Mouse (Mus musculus) hindbrain, embryonic 11.5 days (tissue): ENCODE measurements at regions not wholly inside any gene's neighbourhood (a gene's known extent, or its start where the extent isn't known, plus 50 kb on each side); places are given as distances from the start of the nearest gene placed in this dataset.
A peak's percentile ranks its signal among the peaks of the same experiment; 100 is the strongest.
"Not testable (repeated sequence)": the region's sequence is repeated elsewhere in the genome, so short reads cannot be mapped to it uniquely, and the experiment has no call there.

Source experiments
- ATAC-seq: fragments of 200-750 bp; cut with Nextera tagmentation; 2 replicates; pipeline ENCODE4 v1.8.0; 2017; ENCODE audit warnings: mild to moderate bottlenecking, moderate TSS enrichment, moderate library complexity; ENCODE audit not compliant: low FRiP score
- DNase-seq: peaks from one replicate; pipeline ENCODE4 v3.0.0-alpha.2; 2015; ENCODE audit warnings: low spot score
- H3K27ac ChIP-seq: fragments of 300-500 bp; sonication (generic); 2 replicates; pipeline ENCODE4 v1.5.1; 2014; ENCODE audit warnings: mild to moderate bottlenecking, low read depth, low read length
- H3K27me3 ChIP-seq: fragments of 300-500 bp; sonication (generic); 2 replicates; pipeline ENCODE4 v1.6.1; 2014; ENCODE audit warnings: mild to moderate bottlenecking, low read length, moderate library complexity, mixed read lengths; ENCODE audit not compliant: control insufficient read depth, insufficient read depth
- H3K36me3 ChIP-seq: fragments of 300-500 bp; sonication (generic); 2 replicates; pipeline ENCODE4 v1.6.1; 2014; ENCODE audit warnings: mild to moderate bottlenecking, low read length, moderate library complexity, mixed read lengths; ENCODE audit not compliant: control insufficient read depth, insufficient read depth
- H3K4me1 ChIP-seq: fragments of 300-500 bp; sonication (generic); replicated peaks from 2 replicates; pipeline ENCODE4 v1.6.1; 2014; ENCODE audit warnings: low read length, mixed read lengths; ENCODE audit not compliant: control insufficient read depth, insufficient read depth
- H3K4me2 ChIP-seq: fragments of 300-500 bp; sonication (generic); replicated peaks from 2 replicates; pipeline ENCODE4 v1.6.1; 2014; ENCODE audit warnings: mild to moderate bottlenecking, low read depth, low read length
- H3K4me3 ChIP-seq: fragments of 300-500 bp; sonication (generic); 2 replicates; pipeline ENCODE4 v1.5.1; 2014; ENCODE audit warnings: low read depth, low read length
- H3K9ac ChIP-seq: fragments of 300-500 bp; sonication (generic); 2 replicates; pipeline ENCODE4 v1.6.1; 2014; ENCODE audit warnings: low read depth, low read length
- H3K9me3 ChIP-seq: fragments of 300-500 bp; sonication (generic); 2 replicates; pipeline ENCODE4 v1.6.1; 2016; ENCODE audit warnings: low read length; ENCODE audit not compliant: control insufficient read depth
- WGBS: fragments of 180-500 bp; shearing (Covaris S2); extraction: QIAGEN DNeasy Blood & Tissue Kit; methylation state at CpG from one replicate; pipeline ENCODE4 v1.1.7; 2014; 5-methylcytosine and 5-hydroxymethylcytosine counted together

DNA sequence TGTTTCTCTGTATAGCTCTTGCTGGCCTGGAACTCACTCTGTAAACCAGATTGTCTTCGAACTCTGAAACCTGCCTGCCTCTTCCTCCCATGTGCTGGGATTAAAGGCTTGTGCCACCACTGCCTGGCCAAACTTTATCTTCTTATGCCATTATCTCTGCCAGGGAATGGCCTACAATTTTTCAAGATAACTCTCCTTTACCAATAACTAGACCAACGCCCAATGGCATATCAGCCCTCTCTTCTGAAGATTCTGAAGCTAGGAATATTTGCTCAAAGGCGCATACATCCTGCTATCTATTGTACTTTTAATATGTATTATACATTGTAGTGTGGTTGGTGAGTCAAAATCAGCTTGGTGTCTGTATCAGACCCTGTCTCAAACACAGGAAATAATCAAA is 235.4 kb upstream of the Cts3 start:
- WGBS: 98% methylated on average over 3 of the region's 3 CpGs
- not testable (repeated sequence) for H3K4me3 ChIP-seq, H3K4me1 ChIP-seq

DNA sequence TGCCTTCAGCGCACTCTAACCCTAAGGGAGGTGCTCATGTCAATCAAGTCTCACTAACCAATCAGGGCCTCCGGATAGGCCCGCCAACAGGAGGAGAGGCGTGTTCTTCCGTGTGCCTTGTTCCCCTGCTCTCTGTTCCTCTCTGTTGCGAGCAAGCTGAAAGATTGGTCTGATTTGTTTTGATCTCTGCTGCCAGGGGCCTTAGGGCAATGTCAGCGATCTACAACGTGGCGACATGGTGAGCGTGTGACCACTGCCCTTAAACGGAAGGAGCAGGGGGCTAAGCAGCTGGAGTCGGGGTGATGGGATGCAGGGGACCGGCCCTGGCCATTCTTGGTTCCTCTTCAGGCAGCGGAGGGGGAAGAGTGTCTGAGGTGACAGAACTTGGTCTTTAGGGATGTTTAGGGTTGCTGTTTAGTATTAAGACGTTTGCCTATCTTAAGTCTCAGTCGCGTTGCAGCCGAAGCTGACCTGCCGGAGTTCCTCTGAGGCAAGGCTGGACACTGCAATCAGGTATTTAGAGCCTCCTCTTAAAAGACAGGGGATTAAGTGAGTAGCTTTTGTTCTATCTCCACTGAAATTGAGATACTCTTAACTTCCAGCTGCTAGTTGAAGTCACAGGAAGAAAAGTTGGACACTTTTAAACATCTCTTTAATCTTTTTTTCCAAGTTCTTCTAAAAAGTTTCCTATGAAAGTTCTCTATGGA is 234.4 kb upstream of the Cts3 start:
- DNase-seq: peak; percentile 62
- H3K27ac ChIP-seq, H3K36me3 ChIP-seq, H3K27me3 ChIP-seq, H3K9me3 ChIP-seq, H3K4me1 ChIP-seq: not testable (repeated sequence)
- ATAC-seq: peak; percentile 75; the same call in 1 of the 2 replicates
- Histone ChIP-seq H3K9ac (peak overlapping the region; percentile 43; the same call in 1 of the 2 replicates), H3K4me2 (peak overlapping the region; percentile 30; the same call in 1 of the 2 replicates), H3K4me3 (peak overlapping the region; percentile 36)
- 2% methylated on average over 19 of the region's 19 CpGs for WGBS

More for the DNA sequence above, 235.4 kb upstream of the Cts3 start:
- not testable (repeated sequence) for H3K36me3 ChIP-seq, H3K27me3 ChIP-seq, H3K9me3 ChIP-seq, H3K9ac ChIP-seq, H3K27ac ChIP-seq, H3K4me2 ChIP-seq, DNase-seq, ATAC-seq

DNA sequence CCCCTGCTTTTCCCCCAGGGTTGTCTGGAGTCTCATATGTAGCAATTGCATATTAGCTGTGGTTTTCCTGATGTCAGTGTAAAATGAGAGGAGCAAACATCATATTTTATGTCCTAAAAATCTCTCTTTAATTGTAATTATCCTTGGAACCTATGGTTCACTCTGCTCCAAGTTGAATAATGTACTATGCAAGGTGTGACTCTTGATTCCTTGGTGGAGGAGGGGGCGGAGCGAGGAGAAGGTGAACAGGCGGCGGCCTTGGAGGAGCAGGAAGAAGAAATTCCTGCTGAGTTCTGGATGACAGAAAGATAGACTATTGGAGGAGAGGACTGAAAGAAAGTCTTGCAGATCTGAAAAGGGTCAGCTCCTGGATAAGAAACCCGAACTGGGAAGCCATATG is 233.8 kb upstream of the Cts3 start:
- not testable (repeated sequence) for ATAC-seq, H3K36me3 ChIP-seq, H3K4me1 ChIP-seq, H3K27ac ChIP-seq, H3K27me3 ChIP-seq, DNase-seq, H3K9me3 ChIP-seq, H3K4me2 ChIP-seq
- 35% methylated on average over 5 of the region's 5 CpGs for WGBS
- Histone ChIP-seq H3K4me3 (peak overlapping the region; percentile 36), H3K9ac (0 out of 2 replicates have a peak overlapping the region, but pooled peaks have one; percentile 11)

DNA sequence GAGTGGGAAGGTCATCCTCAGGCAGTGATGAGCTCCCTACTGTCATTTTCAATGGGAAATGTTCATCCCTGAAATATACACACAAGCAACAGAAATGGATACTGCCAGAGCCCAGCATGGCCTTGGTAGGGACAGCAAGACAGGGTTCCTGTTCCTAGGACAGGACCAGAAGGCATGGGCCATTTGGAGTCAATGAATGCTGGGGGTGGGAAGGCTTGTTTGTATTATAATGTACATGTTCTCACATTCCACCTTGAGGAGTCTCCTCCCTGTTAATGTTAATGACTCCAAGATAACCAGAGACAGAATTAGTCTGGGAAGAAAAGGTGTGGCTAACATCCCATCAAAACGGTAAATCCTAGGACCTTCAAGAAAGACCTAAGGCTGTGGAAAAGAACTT is 193.5 kb upstream of the Cts3 start:
- ATAC-seq, H3K9me3 ChIP-seq: not testable (repeated sequence)

More for the DNA sequence above, 193.5 kb upstream of the Cts3 start:
- not testable (repeated sequence) for H3K27ac ChIP-seq, H3K9ac ChIP-seq, H3K4me2 ChIP-seq, H3K4me3 ChIP-seq, H3K36me3 ChIP-seq, H3K27me3 ChIP-seq, DNase-seq, H3K4me1 ChIP-seq
- WGBS: 89% methylated on average over 1 of the region's 1 CpGs
